Mouse (Mus musculus) hindbrain, embryonic 10.5 days (tissue): ENCODE data around the gene Recql. TPM values are rescaled to one million over a fixed set of nuclear protein-coding genes. Genes with fewer than 3 reads are reported as not detected.
"Not testable (repeated sequence)": the region's sequence is repeated elsewhere in the genome, so short reads cannot be mapped to it uniquely, and the experiment has no call there.

ENCODE experiments used
- DNase-seq: peaks from one replicate; pipeline ENCODE4 v3.0.0-alpha.2; 2017; ENCODE audit warnings: low spot score
- H3K27ac ChIP-seq: fragments of 300-500 bp; sonication (generic); 2 replicates; pipeline ENCODE4 v1.5.1; 2016; ENCODE audit warnings: mild to moderate bottlenecking, moderate library complexity
- H3K27me3 ChIP-seq: fragments of 300-500 bp; sonication (generic); 2 replicates; pipeline ENCODE4 v1.6.1; 2016; ENCODE audit warnings: mild to moderate bottlenecking; ENCODE audit not compliant: poor library complexity, insufficient read depth, severe bottlenecking
- H3K36me3 ChIP-seq: fragments of 300-500 bp; sonication (generic); 2 replicates; pipeline ENCODE4 v1.6.1; 2016; ENCODE audit warnings: mild to moderate bottlenecking, moderate library complexity
- H3K4me1 ChIP-seq: fragments of 300-500 bp; sonication (generic); replicated peaks from 2 replicates; pipeline ENCODE4 v1.6.1; 2016; ENCODE audit warnings: mild to moderate bottlenecking
- H3K4me3 ChIP-seq: fragments of 300-500 bp; sonication (generic); 2 replicates; pipeline ENCODE4 v1.5.1; 2016; ENCODE audit warnings: mild to moderate bottlenecking, moderate library complexity
- H3K9me3 ChIP-seq: fragments of 300-500 bp; sonication (generic); 2 replicates; pipeline ENCODE4 v1.6.1; 2016; ENCODE audit warnings: mild to moderate bottlenecking, moderate library complexity
- WGBS: fragments of 180-500 bp; shearing (Covaris S2); methylation state at CpG from one replicate; pipeline ENCODE4 v1.1.7; 2016; 5-methylcytosine and 5-hydroxymethylcytosine counted together
- polyA plus RNA-seq: library from polyadenylated mRNA; unstranded; fragments of >200 nt; fragmentation: Nextera tagmentation; extraction: Ambion mirVana; gene quantifications from 2 replicates; pipeline ENCODE4 v1.2.1, GENCODE M21; 2016

Gene Recql
- polyA plus RNA-seq, 1 experiment from 2014 or later: 36.4 TPM

DNA sequence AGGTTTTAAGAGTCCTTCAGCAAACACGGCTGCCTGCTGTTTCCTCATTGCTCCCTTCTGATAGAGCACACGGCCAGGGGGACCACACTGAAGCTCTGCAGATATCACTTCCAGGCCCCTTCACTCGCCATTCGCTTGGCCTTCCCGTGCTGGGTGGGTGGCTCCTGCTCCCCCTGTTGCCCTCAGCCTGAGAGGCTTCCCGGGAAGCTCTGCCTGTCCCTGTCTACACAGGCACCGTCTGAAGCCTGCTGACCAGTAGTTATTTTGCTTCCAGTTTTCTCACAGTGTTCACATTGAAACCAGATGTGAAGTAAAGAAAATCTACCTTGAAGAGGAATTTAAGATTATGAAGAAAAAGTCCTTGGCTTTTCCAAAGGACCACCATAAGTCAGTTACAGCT lies 29.8 kb downstream of the Recql start:
- 68% methylated on average over 7 of the region's 7 CpGs for WGBS
- no peak for DNase-seq
- no peaks in the 10 kb centered on the region for H3K4me1 ChIP-seq

DNA sequence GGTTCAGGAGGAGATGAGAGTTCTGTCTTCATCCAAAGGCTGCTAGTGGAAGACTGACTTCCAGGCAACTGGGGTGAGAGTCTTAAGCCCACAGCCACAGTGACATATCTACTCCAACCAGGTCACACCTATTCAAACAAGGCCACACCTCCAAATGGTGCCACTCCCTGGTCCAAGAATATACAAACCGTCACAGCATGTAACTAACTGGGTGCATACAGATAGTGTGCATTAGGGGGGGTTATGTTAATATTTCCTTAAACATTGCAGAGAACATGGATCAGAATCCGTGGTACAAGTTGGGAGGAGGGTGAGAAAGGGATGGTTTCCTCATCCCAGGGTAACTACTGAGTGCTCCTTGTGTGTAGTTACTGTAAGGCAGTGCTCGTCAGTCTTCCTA lies 34.8 kb downstream of the Recql start:
- H3K4me1 ChIP-seq, DNase-seq, H3K9me3 ChIP-seq, H3K27ac ChIP-seq, H3K27me3 ChIP-seq, H3K4me3 ChIP-seq: not testable (repeated sequence)
- 88% methylated on average over 3 of the region's 3 CpGs for WGBS
- peaks cover 80% of the 10 kb centered on the region for H3K36me3 ChIP-seq

More for the DNA sequence above, 29.8 kb downstream of the Recql start:
- no peaks in the 10 kb centered on the region for H3K27me3 ChIP-seq
- no peak overlapping the region for H3K4me3 ChIP-seq
- no peaks in the 10 kb centered on the region for H3K9me3 ChIP-seq
- H3K27ac ChIP-seq: no peak overlapping the region
- peaks cover 90% of the 10 kb centered on the region for H3K36me3 ChIP-seq

- Histone ChIP-seq H3K36me3 (peaks cover 46% of the 10 kb centered on the region), H3K9me3 (no peaks in the 10 kb centered on the region), H3K4me3 (no peak overlapping the region), H3K27ac (no peak overlapping the region), H3K4me1 (peaks cover 10% of the 10 kb centered on the region), H3K27me3 (no peaks in the 10 kb centered on the region)
- no peak for DNase-seq
- whole genome bisulfite sequencing: 91% methylated on average over 11 of the region's 11 CpGs
Measured at GRCm38 (mm10) chr6:142347431-142348385, 39.2 kb downstream of the Recql start.

DNA sequence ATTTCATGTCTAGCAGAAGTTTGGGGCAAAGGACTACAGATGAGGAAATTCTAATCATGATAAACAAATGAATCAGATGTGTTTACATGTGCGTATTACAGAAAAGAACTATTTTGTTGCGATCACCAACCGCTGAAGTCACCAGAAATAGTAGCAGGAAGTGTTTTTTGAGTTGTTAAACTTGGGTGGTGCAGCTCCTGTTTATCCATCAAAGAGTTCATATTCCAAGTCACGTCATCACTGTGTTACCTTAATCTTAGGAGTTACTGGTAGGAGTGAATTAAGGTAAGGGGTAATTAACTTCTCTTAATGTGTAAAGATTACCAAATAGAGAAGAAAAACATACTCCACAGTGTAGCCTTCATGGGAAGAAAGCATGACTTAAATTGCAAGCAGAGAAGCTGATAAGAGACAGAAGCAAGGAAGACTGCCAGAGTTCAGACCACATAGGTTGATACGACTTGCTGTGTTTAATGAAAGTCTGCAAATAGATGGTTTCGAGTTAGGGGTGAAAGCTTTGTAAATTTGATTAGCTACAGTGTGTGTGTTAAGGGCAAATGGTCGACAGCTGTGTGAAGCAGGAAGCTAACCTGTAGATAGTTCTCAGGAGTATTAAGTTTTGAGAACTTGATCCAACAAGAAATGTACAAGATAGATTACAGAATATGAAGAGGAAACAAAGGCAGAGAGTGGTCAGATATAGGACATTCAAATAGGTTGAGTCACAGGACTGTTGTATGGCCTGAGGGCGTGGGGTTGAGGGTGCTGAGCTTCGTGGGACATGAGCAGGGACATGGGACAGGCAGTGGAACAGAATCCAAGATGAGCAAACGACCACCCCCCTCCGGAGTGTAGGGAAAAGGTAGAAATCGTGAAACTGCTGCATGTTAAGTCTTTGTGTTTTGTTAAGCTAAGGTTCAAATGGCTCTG lies 40.4 kb downstream of the Recql start:
- Histone ChIP-seq H3K27ac (peak overlapping the region; percentile 90; the same call in 1 of the 2 replicates), H3K4me1 (peaks cover 10% of the 10 kb centered on the region), H3K9me3 (no peaks in the 10 kb centered on the region), H3K36me3 (peaks cover 33% of the 10 kb centered on the region), H3K4me3 (peak overlapping the region; percentile 71), H3K27me3 (no peaks in the 10 kb centered on the region)
- 69% methylated on average over 12 of the region's 12 CpGs for WGBS
- no peak for DNase-seq

DNA sequence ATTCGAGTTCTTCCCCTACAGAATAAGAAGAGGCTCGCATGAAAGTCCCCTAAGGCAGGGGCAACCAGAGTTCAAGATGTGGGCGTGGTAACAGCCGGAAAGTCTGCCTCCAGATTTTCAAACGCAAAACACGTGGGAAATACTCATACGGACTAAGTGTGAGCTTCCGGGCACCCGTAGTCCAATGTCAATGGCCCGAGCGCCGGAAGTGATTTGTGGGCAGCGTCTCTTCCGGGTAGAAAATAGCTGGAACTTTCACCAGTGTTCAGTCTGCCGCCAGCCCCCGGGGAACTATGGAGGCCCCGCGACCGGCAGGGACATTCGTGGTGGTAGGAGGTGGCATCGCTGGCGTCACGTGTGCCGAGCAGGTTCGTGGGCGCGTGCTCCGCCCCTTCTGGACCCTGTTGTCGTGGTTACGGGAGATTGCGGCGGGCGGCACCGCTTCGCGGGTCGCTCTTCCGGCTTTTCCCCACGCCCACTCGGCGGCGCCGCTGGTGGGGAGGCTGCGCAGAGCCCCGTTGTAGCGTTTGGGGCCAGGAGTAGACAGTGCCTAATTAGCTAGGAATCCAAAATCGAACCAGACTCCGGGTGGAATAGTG lies 41.3 kb downstream of the Recql start, which contains the start of gene Pyroxd1:
Gene Pyroxd1 (plus strand): TSS at position 215 of the 599 bp plus-strand sequence.
- Histone ChIP-seq H3K36me3 (peaks cover 24% of the 10 kb centered on the region), H3K27me3 (no peaks in the 10 kb centered on the region), H3K27ac (peak within 1 kb of the TSS; percentile 90), H3K4me1 (peaks cover 10% of the 10 kb centered on the region), H3K9me3 (no peaks in the 10 kb centered on the region), H3K4me3 (peak within 1 kb of the TSS; percentile 71)
- DNase-seq: peak; percentile 91
- WGBS: under 1% methylated on average over 48 of the region's 48 CpGs

DNA sequence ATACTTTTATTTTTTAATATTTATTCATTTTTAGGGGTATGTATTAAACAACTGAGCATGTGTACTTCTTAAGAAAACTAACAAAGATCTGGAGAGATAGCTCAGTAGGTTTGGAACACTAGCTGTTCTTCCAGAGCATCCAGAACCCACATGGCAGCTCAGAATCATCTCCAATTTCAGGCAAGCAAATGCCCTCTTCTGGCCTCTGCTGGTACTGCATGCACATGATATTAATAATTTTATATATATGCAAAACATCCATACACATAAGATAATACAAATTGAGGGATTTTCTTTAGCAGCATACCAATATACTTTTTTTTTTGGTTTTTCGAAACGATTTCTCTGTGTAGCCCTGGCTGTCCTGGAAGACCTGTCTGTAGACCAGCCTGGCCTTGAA lies 43.3 kb downstream of the Recql start:
- 64% methylated on average over 2 of the region's 2 CpGs for WGBS
- Histone ChIP-seq H3K27me3 (no peaks in the 10 kb centered on the region), H3K27ac (no peak overlapping the region), H3K4me1 (peaks cover 10% of the 10 kb centered on the region), H3K36me3 (peaks cover 6% of the 10 kb centered on the region), H3K9me3 (no peaks in the 10 kb centered on the region), H3K4me3 (no peak overlapping the region)
- DNase-seq: peak; percentile 46

GRCm38 (mm10) chr6:142339576-142339975 lies 47.3 kb downstream of the Recql start:
- Histone ChIP-seq H3K27me3 (no peaks in the 10 kb centered on the region), H3K4me3 (no peak overlapping the region), H3K27ac (no peak overlapping the region), H3K36me3 (no peaks in the 10 kb centered on the region), H3K9me3 (no peaks in the 10 kb centered on the region), H3K4me1 (no peaks in the 10 kb centered on the region)
- 51% methylated on average over 2 of the region's 2 CpGs for WGBS
- DNase-seq: no peak

DNA sequence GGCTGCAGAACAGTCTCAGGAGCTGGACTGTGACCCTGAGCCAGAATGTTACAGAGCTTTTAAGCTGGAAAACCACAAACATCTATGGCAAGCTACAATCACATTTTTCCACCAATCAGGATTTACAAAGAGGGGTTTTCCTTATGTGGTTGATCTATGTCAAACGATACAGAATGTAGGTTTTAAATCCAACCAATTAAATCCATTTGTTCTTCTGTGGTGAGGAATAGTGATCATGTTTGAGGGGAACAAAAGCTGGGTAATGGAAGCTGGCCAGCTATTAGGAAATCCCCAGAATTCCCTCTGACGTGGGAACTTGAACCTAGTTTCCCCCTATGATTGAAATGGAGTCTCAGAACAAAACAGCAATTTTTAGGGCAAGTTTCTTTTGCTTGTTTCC lies 47.9 kb downstream of the Recql start:
- H3K4me1 ChIP-seq: no peaks in the 10 kb centered on the region
- H3K27me3 ChIP-seq: no peaks in the 10 kb centered on the region
- DNase-seq: no peak
- H3K27ac ChIP-seq: no peak overlapping the region
- no peaks in the 10 kb centered on the region for H3K36me3 ChIP-seq
- no peak overlapping the region for H3K4me3 ChIP-seq
- WGBS: 84% methylated on average over 2 of the region's 2 CpGs
- no peaks in the 10 kb centered on the region for H3K9me3 ChIP-seq

GRCm38 (mm10) chr6:142329201-142329600 lies 57.7 kb downstream of the Recql start:
- Histone ChIP-seq H3K27me3 (no peaks in the 10 kb centered on the region), H3K4me3 (no peak overlapping the region), H3K4me1 (no peaks in the 10 kb centered on the region), H3K27ac (no peak overlapping the region), H3K36me3 (no peaks in the 10 kb centered on the region), H3K9me3 (no peaks in the 10 kb centered on the region)
- WGBS: 81% methylated on average over 1 of the region's 1 CpGs
- no peak for DNase-seq

GRCm38 (mm10) chr6:142326598-142326997 lies 60.3 kb downstream of the Recql start:
- Histone ChIP-seq H3K4me1 (no peaks in the 10 kb centered on the region; the same call in 1 of the 2 replicates), H3K4me3 (no peak overlapping the region), H3K27me3 (no peaks in the 10 kb centered on the region), H3K9me3 (no peaks in the 10 kb centered on the region), H3K27ac (no peak overlapping the region), H3K36me3 (no peaks in the 10 kb centered on the region)
- WGBS: 76% methylated on average over 3 of the region's 3 CpGs
- DNase-seq: no peak

- Histone ChIP-seq H3K36me3 (no peaks in the 10 kb centered on the region), H3K27ac (no peak within 1 kb of the TSS), H3K4me3 (no peak within 1 kb of the TSS), H3K9me3 (no peaks in the 10 kb centered on the region), H3K27me3 (no peaks in the 10 kb centered on the region), H3K4me1 (no peaks in the 10 kb centered on the region; the same call in 1 of the 2 replicates)
- 15% methylated on average over 4 of the region's 4 CpGs for WGBS
- no peak for DNase-seq
Measured at GRCm38 (mm10) chr6:142322881-142323280, 64.0 kb downstream of the Recql start, which contains the start of gene Slco1a5. Gene Slco1a5, minus strand, starts transcription at chr6:142322981.

DNA sequence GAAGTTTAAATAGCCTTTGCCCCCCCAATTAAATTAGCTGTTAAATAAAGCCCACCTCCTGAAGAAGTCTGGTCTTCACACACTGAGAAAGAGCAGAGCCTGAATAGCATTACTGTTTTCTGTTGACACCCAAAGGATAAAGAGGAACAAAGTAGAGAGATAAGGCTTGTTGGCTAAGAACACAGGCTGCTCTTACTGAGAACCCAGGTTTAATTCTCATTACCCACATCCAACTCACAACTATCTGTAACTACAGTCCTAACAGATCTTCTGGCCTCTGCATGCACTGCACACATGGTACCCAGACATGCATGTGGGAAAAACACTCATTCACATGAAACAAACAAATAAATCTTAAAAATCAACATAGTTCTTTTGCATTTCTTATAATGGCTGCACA lies 69.8 kb downstream of the Recql start:
- DNase-seq: no peak
- Histone ChIP-seq H3K9me3 (no peaks in the 10 kb centered on the region), H3K4me3 (no peak overlapping the region), H3K27ac (no peak overlapping the region), H3K27me3 (no peaks in the 10 kb centered on the region), H3K36me3 (no peaks in the 10 kb centered on the region), H3K4me1 (no peaks in the 10 kb centered on the region)
